Mouse (Mus musculus) G1E (cell line): ENCODE results near the gene Hes1. TPM values are rescaled to one million over a fixed set of nuclear protein-coding genes. Genes with fewer than 3 reads are reported as not detected.

Experiments used
- ATAC-seq: 2 replicates; pipeline ENCODE4 v1.8.0; 2016; ENCODE audit warnings: mild to moderate bottlenecking; ENCODE audit not compliant: insufficient number of reproducible peaks, poor library complexity, low FRiP score, severe bottlenecking; ENCODE audit errors: extremely low read depth
- DNase-seq: peaks from one replicate; pipeline ENCODE4 v3.0.0; 2012; ENCODE audit warnings: low spot score
- H3K27me3 ChIP-seq: 2 replicates; pipeline ENCODE4 v1.6.1; 2012; ENCODE audit warnings: mild to moderate bottlenecking, low read length, inconsistent platforms; ENCODE audit not compliant: insufficient read depth
- H3K36me3 ChIP-seq: replicated peaks from 2 replicates; pipeline ENCODE3; 2012; ENCODE audit warnings: mild to moderate bottlenecking, inconsistent platforms
- H3K4me1 ChIP-seq: 2 replicates; pipeline ENCODE4 v1.6.1; 2012; ENCODE audit warnings: low read depth, low read length, inconsistent platforms, mixed read lengths; ENCODE audit not compliant: insufficient read depth
- H3K4me3 ChIP-seq: 2 replicates; pipeline ENCODE4 v1.5.1; 2012; ENCODE audit warnings: low read depth, mild to moderate bottlenecking, inconsistent platforms, low read length, moderate library complexity, mixed read lengths
- H3K9me3 ChIP-seq: replicated peaks from 2 replicates; pipeline ENCODE4 v1.6.1; 2012; ENCODE audit warnings: inconsistent platforms
- CTCF ChIP-seq: IDR thresholded peaks from 2 replicates; pipeline ENCODE4 v1.5.1; 2012; ENCODE audit warnings: low read depth, low read length, inconsistent platforms, mixed read lengths
- GATA1 ChIP-seq: IDR thresholded peaks from 2 replicates; pipeline ENCODE4 v1.6.1; 2012; ENCODE audit warnings: borderline replicate concordance, low read length, inconsistent platforms, mixed read lengths
- GATA2 ChIP-seq: IDR thresholded peaks from 2 replicates; pipeline ENCODE4 v1.6.1; 2012; ENCODE audit warnings: low read depth, low read length, inconsistent platforms, borderline replicate concordance
- POLR2AphosphoS5 ChIP-seq: IDR thresholded peaks from 2 replicates; pipeline ENCODE4 v1.6.1; 2012; ENCODE audit warnings: low read depth, low read length, inconsistent platforms; ENCODE audit not compliant: insufficient replicate concordance
- TAL1 ChIP-seq: conservative IDR thresholded peaks from 2 replicates; pipeline ENCODE4 v1.6.1; 2012; ENCODE audit warnings: low read depth, low read length, inconsistent platforms, mixed read lengths
- polyA plus RNA-seq: library from polyadenylated mRNA; stranded (reverse); fragments of >175 nt; gene quantifications from 2 replicates; pipeline ENCODE4 v1.2.3, GENCODE M21; 2012
- total RNA-seq, 2 experiments: library from RNA; stranded (forward) in 1 of 2; stranded (reverse) in 1 of 2; fragments of 200-1000 nt in 1 of 2; fragments of >200 nt in 1 of 2; fragmentation: Nextera tagmentation in 1 of 2; gene quantifications; 2 replicates each; pipeline ENCODE4 v1.2.3; 2014 to 2017

The Hes1 gene
- total and polyA plus RNA-seq, 3 experiments: 56.9 to 80.7 (median 58.2) TPM

- H3K4me1 ChIP-seq: peaks cover 12% of the 10 kb centered on the region
Observed at GRCm38 (mm10) chr16:30028184-30028583, 36.0 kb upstream of the Hes1 start.

GRCm38 (mm10) chr16:30029264-30030003 lies 34.8 kb upstream of the Hes1 start:
- no peaks in the 10 kb centered on the region for H3K9me3 ChIP-seq
- peaks cover 63% of the 10 kb centered on the region for H3K27me3 ChIP-seq
- H3K36me3 ChIP-seq: no peaks in the 10 kb centered on the region
- H3K4me1 ChIP-seq: peaks cover 16% of the 10 kb centered on the region
- no peak for DNase-seq
- TF ChIP-seq GATA2 (no peak), TAL1 (no peak), GATA1 (no peak), POLR2AphosphoS5 (no peak), CTCF (no peak)
- no peak overlapping the region for H3K4me3 ChIP-seq
- ATAC-seq: no peak

More at GRCm38 (mm10) chr16:30028184-30028583, 36.0 kb upstream of the Hes1 start:
- DNase-seq (no peak), ATAC-seq (no peak)
- Histone ChIP-seq H3K27me3 (peaks cover 66% of the 10 kb centered on the region), H3K4me3 (no peak overlapping the region), H3K36me3 (no peaks in the 10 kb centered on the region), H3K9me3 (no peaks in the 10 kb centered on the region)
- no peak for TF ChIP-seq GATA1
- no peak for TF ChIP-seq GATA2
- no peak for TF ChIP-seq POLR2AphosphoS5
- TF ChIP-seq TAL1: no peak
- TF ChIP-seq CTCF: no peak

- TF ChIP-seq GATA1: no peak
- TF ChIP-seq CTCF: no peak
- TF ChIP-seq GATA2: no peak
- no peak for TF ChIP-seq TAL1
- TF ChIP-seq POLR2AphosphoS5: no peak
- peaks cover 35% of the 10 kb centered on the region for H3K4me1 ChIP-seq
- no peak for ATAC-seq
Observed at GRCm38 (mm10) chr16:30032326-30032904, 31.8 kb upstream of the Hes1 start.

GRCm38 (mm10) chr16:30033390-30033789 lies 30.8 kb upstream of the Hes1 start:
- Histone ChIP-seq H3K4me3 (no peak overlapping the region), H3K9me3 (no peaks in the 10 kb centered on the region), H3K4me1 (peaks cover 35% of the 10 kb centered on the region), H3K27me3 (peaks cover 44% of the 10 kb centered on the region), H3K36me3 (no peaks in the 10 kb centered on the region)
- DNase-seq (no peak), ATAC-seq (no peak)
- TF ChIP-seq GATA1: no peak
- TF ChIP-seq TAL1: no peak
- TF ChIP-seq GATA2: no peak
- TF ChIP-seq POLR2AphosphoS5: no peak
- no peak for TF ChIP-seq CTCF

More at GRCm38 (mm10) chr16:30032326-30032904, 31.8 kb upstream of the Hes1 start:
- no peak overlapping the region for H3K4me3 ChIP-seq
- H3K36me3 ChIP-seq: no peaks in the 10 kb centered on the region
- DNase-seq: no peak
- H3K27me3 ChIP-seq: peaks cover 46% of the 10 kb centered on the region
- H3K9me3 ChIP-seq: no peaks in the 10 kb centered on the region

GRCm38 (mm10) chr16:30034001-30034400 lies 30.2 kb upstream of the Hes1 start:
- Histone ChIP-seq H3K9me3 (no peaks in the 10 kb centered on the region), H3K4me3 (no peak overlapping the region), H3K4me1 (peaks cover 36% of the 10 kb centered on the region), H3K27me3 (peaks cover 40% of the 10 kb centered on the region), H3K36me3 (no peaks in the 10 kb centered on the region)
- TF ChIP-seq GATA1 (no peak), POLR2AphosphoS5 (no peak), TAL1 (no peak), GATA2 (no peak), CTCF (no peak)
- no peak for ATAC-seq
- DNase-seq: no peak

- no peaks in the 10 kb centered on the region for H3K9me3 ChIP-seq
- no peak overlapping the region for H3K4me3 ChIP-seq
- ATAC-seq (no peak), DNase-seq (no peak)
- TF ChIP-seq TAL1: no peak
- TF ChIP-seq CTCF: no peak
- no peak for TF ChIP-seq GATA1
- TF ChIP-seq GATA2: no peak
- no peak for TF ChIP-seq POLR2AphosphoS5
- peaks cover 41% of the 10 kb centered on the region for H3K4me1 ChIP-seq
- H3K27me3 ChIP-seq: peaks cover 39% of the 10 kb centered on the region
- no peaks in the 10 kb centered on the region for H3K36me3 ChIP-seq
Observed at GRCm38 (mm10) chr16:30034521-30034920, 29.7 kb upstream of the Hes1 start.
